Mouse (Mus musculus) hindbrain, embryonic 14.5 days (tissue): ENCODE measurements around the gene Inpp5d. TPM values are rescaled to one million over a fixed set of nuclear protein-coding genes. Genes with fewer than 3 reads are reported as not detected.

Experiments used
- ATAC-seq: fragments of 200-750 bp; cut with Nextera tagmentation; 2 replicates; pipeline ENCODE4 v1.8.0; 2017; ENCODE audit warnings: moderate number of reproducible peaks, mild to moderate bottlenecking, moderate TSS enrichment, moderate library complexity; ENCODE audit not compliant: low FRiP score
- DNase-seq: peaks from one replicate; pipeline ENCODE4 v3.0.0-alpha.2; 2015; ENCODE audit warnings: low spot score
- H3K27ac ChIP-seq: fragments of 300-500 bp; sonication (generic); 2 replicates; pipeline ENCODE4 v1.5.1; 2014; ENCODE audit warnings: mild to moderate bottlenecking, moderate library complexity
- H3K27me3 ChIP-seq: fragments of 300-500 bp; sonication (generic); 2 replicates; pipeline ENCODE4 v1.6.1; 2014; ENCODE audit warnings: mild to moderate bottlenecking, low read length, mixed read lengths; ENCODE audit not compliant: control insufficient read depth, insufficient read depth
- H3K36me3 ChIP-seq: fragments of 300-500 bp; sonication (generic); replicated peaks from 2 replicates; pipeline ENCODE4 v1.6.1; 2014; ENCODE audit not compliant: control insufficient read depth, insufficient read depth
- H3K4me1 ChIP-seq: fragments of 300-500 bp; sonication (generic); replicated peaks from 2 replicates; pipeline ENCODE4 v1.6.1; 2014; ENCODE audit warnings: antibody characterized with exemption, low read length, mixed read lengths; ENCODE audit not compliant: control insufficient read depth, insufficient read depth
- H3K4me2 ChIP-seq: fragments of 300-500 bp; sonication (generic); replicated peaks from 2 replicates; pipeline ENCODE4 v1.6.1; 2014; ENCODE audit warnings: mild to moderate bottlenecking, moderate library complexity
- H3K4me3 ChIP-seq: fragments of 300-500 bp; sonication (generic); replicated peaks from 2 replicates; pipeline ENCODE4 v1.5.1; 2014; ENCODE audit warnings: mild to moderate bottlenecking, low read length
- H3K9ac ChIP-seq: fragments of 300-500 bp; sonication (generic); 2 replicates; pipeline ENCODE4 v1.6.1; 2014
- H3K9me3 ChIP-seq: fragments of 300-500 bp; sonication (generic); 2 replicates; pipeline ENCODE4 v1.6.1; 2016; ENCODE audit warnings: low read length; ENCODE audit not compliant: control insufficient read depth
- WGBS: fragments of 180-500 bp; shearing (Covaris S2); extraction: QIAGEN DNeasy Blood & Tissue Kit; methylation state at CpG from one replicate; pipeline ENCODE4 v1.1.7; 2014; 5-methylcytosine and 5-hydroxymethylcytosine counted together
- polyA plus RNA-seq: library from polyadenylated mRNA; unstranded; fragments of >200 nt; fragmentation: Nextera tagmentation; extraction: Ambion mirVana; gene quantifications from 2 replicates; pipeline ENCODE4 v1.2.1, GENCODE M21; 2014

Gene Inpp5d
- polyA plus RNA-seq, 1 experiment from 2014 or later: 3.4 TPM

DNA sequence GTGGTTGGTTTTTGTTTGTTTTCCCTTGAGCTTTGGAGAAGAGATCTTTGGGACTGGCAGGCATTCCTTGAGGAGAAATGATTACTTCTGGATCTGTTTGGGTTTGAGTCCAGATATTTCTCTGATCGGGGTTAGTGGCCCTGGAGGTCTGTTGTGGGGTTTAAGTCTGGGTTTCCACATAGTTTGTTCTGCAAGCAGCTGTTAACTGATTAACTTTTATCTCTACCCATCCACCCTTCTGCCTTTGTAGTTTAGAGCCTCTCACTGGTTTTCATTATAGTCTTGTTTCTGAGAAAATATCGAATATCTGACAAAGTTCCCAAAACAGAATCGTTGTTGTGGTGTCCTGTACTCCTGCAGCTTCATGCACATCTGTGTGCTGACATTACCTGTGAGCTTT is 143.7 kb downstream of the Inpp5d start:
- Histone ChIP-seq H3K4me1 (no peaks in the 10 kb centered on the region), H3K27ac (no peak overlapping the region), H3K4me2 (no peak overlapping the region), H3K9ac (no peak overlapping the region), H3K27me3 (no peaks in the 10 kb centered on the region), H3K36me3 (peaks cover 100% of the 10 kb centered on the region), H3K4me3 (no peak overlapping the region), H3K9me3 (no peaks in the 10 kb centered on the region)
- ATAC-seq (no peak), DNase-seq (no peak)
- WGBS: 89% methylated on average over 3 of the region's 3 CpGs

DNA sequence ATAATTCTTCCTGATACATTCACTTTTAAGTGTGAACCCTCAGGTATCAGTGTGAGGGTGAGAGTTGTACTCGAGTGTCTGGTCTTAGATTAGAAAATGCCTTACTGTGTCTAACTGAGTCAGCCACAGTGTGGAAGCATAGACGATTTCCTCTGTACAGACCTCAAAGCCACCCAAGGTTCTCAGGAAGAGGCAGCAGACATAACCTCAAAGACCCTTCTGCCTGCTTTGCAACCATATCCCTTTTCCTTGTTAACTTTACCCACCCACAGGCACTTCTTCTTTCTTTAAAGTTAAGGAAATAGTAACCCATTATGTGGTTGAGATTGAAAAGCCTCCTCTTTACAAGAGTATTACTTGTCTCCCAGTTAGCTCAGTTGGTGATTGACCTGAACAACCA is 145.6 kb downstream of the Inpp5d start:
- DNase-seq (no peak), ATAC-seq (no peak)
- H3K9me3 ChIP-seq: no peaks in the 10 kb centered on the region
- H3K4me1 ChIP-seq: no peaks in the 10 kb centered on the region
- H3K9ac ChIP-seq: no peak overlapping the region
- H3K27ac ChIP-seq: no peak overlapping the region
- no peak overlapping the region for H3K4me3 ChIP-seq
- peaks cover 98% of the 10 kb centered on the region for H3K36me3 ChIP-seq
- H3K4me2 ChIP-seq: no peak overlapping the region
- no peaks in the 10 kb centered on the region for H3K27me3 ChIP-seq
- 93% methylated on average over 2 of the region's 2 CpGs for WGBS

GRCm38 (mm10) chr1:87766233-87766632 is 146.1 kb downstream of the Inpp5d start:
- no peak for ATAC-seq

GRCm38 (mm10) chr1:87769263-87769662 is 149.2 kb downstream of the Inpp5d start:
- no peaks in the 10 kb centered on the region for H3K9me3 ChIP-seq
- no peaks in the 10 kb centered on the region for H3K4me1 ChIP-seq
- WGBS: 100% methylated on average over 2 of the region's 2 CpGs
- H3K36me3 ChIP-seq: peaks cover 96% of the 10 kb centered on the region
- H3K4me2 ChIP-seq: no peak overlapping the region
- no peaks in the 10 kb centered on the region for H3K27me3 ChIP-seq
- DNase-seq (no peak), ATAC-seq (no peak)
- H3K4me3 ChIP-seq: no peak overlapping the region
- no peak overlapping the region for H3K9ac ChIP-seq
- no peak overlapping the region for H3K27ac ChIP-seq

More at GRCm38 (mm10) chr1:87766233-87766632, 146.1 kb downstream of the Inpp5d start:
- DNase-seq: no peak
- Histone ChIP-seq H3K27me3 (no peaks in the 10 kb centered on the region), H3K9ac (no peak overlapping the region), H3K36me3 (peaks cover 98% of the 10 kb centered on the region), H3K9me3 (no peaks in the 10 kb centered on the region), H3K4me2 (no peak overlapping the region), H3K27ac (no peak overlapping the region), H3K4me1 (no peaks in the 10 kb centered on the region), H3K4me3 (no peak overlapping the region)
- 89% methylated on average over 3 of the region's 3 CpGs for WGBS

Other genes starting within 250 kb of the Inpp5d start
- 16.4 and 29.6 TPM in 2 replicates for gene Kcnj13, start 225.6 kb upstream of the Inpp5d start, polyA plus RNA-seq
- 0.78 and 1.0 TPM in 2 replicates for gene Snorc, start 150.0 kb upstream of the Inpp5d start, polyA plus RNA-seq
- 0.40 and 0.86 TPM in 2 replicates for gene Neu2, start 110.4 kb upstream of the Inpp5d start, polyA plus RNA-seq
- gene Ngef, start 46.4 kb upstream of the Inpp5d start, polyA plus RNA-seq: 15.4 and 19.0 TPM in 2 replicates
- gene Atg16l1, start 135.6 kb downstream of the Inpp5d start, polyA plus RNA-seq: 66.8 and 79.4 TPM in 2 replicates
- gene Sag, start 183.4 kb downstream of the Inpp5d start, polyA plus RNA-seq: 1.4 and 1.8 TPM in 2 replicates
- gene Dgkd, start 233.0 kb downstream of the Inpp5d start, polyA plus RNA-seq: 50.8 and 51.5 TPM in 2 replicates